8 mouse cellular contexts compared by ENCODE assay signal in the genomic region with DNA sequence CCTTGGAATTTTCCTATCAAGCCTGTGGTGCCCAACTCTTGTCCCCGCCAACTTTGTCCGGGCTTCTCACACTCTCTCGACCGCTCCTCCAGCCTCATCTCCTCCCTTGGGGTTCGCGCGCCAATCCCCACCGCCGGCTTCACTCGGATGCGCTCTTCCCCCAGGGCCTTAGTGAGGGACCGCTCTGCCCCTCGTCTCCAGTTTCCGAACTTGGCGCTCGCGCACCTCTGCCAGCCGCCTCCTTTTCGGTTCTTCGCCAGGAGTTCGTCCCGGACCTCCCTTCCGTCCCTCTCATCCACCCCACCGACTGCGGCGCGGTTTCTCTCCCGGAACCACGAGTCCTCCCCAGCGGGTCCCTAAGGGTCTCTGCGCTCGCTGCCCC. TPM values are rescaled to one million over a fixed set of nuclear protein-coding genes. Genes with fewer than 3 reads are reported as not detected.
DNase-seq lines count a peak whose midpoint lies in the region; ATAC-seq and TF ChIP-seq lines count a peak whose summit lies in the region.
"Had no signal": no experiment of that assay in that cellular context is flagged by ENCODE, and none has a peak within 500 bp of the region (broad histone marks: within the 10 kb centered on the region; RNA-seq: fewer than 3 reads in every experiment).

No protein-coding gene starts in this region.

- H3K27ac ChIP-seq in lung, embryonic 15.5 days, result peak overlapping the region; percentile 87
- H3K27ac ChIP-seq in cortical plate, adult 2 months (ENCODE audit: insufficient read depth, low read length), result no peak overlapping the region
- peak overlapping the region; percentile 77 for H3K27ac ChIP-seq in hindbrain, embryonic 12.5 days

- WGBS in lung, embryonic 15.5 days, result 0% methylated on average over 32 of the region's 32 CpGs
- under 1% methylated on average over 32 of the region's 32 CpGs for WGBS in hindbrain, embryonic 12.5 days

- peak overlapping the region; percentile 86 for H3K4me3 ChIP-seq in lung, embryonic 15.5 days
- peak overlapping the region; percentile 54 for H3K4me3 ChIP-seq in cortical plate, adult 2 months (ENCODE audit: insufficient read depth, low read length)
- H3K4me3 ChIP-seq in hindbrain, embryonic 12.5 days, result peak overlapping the region; percentile 76

- no peak for TF ChIP-seq CTCF in cortical plate, adult 2 months (IDR thresholded peaks at IDR 0.05; ENCODE audit: extremely low read depth, insufficient read depth, low read length)

- no peaks in the 10 kb centered on the region for H3K27me3 ChIP-seq in lung, embryonic 15.5 days
- no peaks in the 10 kb centered on the region for H3K27me3 ChIP-seq in hindbrain, embryonic 12.5 days

- peaks cover 34% of the 10 kb centered on the region for H3K36me3 ChIP-seq in lung, embryonic 15.5 days
- peaks cover 34% of the 10 kb centered on the region for H3K36me3 ChIP-seq in hindbrain, embryonic 12.5 days

- TF ChIP-seq POLR2A in cortical plate, adult 2 months (IDR thresholded peaks at IDR 0.05; ENCODE audit: extremely low read depth, insufficient read depth, low read length), result no peak

- ATAC-seq in lung, embryonic 15.5 days (ENCODE audit: borderline replicate concordance, extremely low read depth, low FRiP score, low TSS enrichment), result peak; percentile 28
- peak; percentile 25; the same call in 1 of the 2 replicates for ATAC-seq in hindbrain, embryonic 12.5 days (ENCODE audit: low FRiP score)
- peak; percentile 18 for ATAC-seq in megakaryocyte progenitor cell, adult 5-6 weeks (replicated peaks; ENCODE audit: poor library complexity)

- H3K9me3 ChIP-seq in lung, embryonic 15.5 days, result no peaks in the 10 kb centered on the region
- H3K9me3 ChIP-seq in hindbrain, embryonic 12.5 days (replicated peaks), result no peaks in the 10 kb centered on the region

- peaks cover 21% of the 10 kb centered on the region for H3K4me1 ChIP-seq in lung, embryonic 15.5 days
- H3K4me1 ChIP-seq in cortical plate, adult 2 months (ENCODE audit: control insufficient read depth, insufficient read depth, low read length), result no peaks in the 10 kb centered on the region
- H3K4me1 ChIP-seq in hindbrain, embryonic 12.5 days, result peaks cover 15% of the 10 kb centered on the region

- DNase-seq in lung, postnatal 36 days, result no peak
- DNase-seq in adrenal gland, adult (ENCODE audit: inconsistent age in 2 of 2, low spot score in 1 of 2), result no peak
- DNase-seq in right cerebral cortex, postnatal 25 days, result no peak

- peak overlapping the region; percentile 79 for H3K4me2 ChIP-seq in lung, embryonic 15.5 days
- peak overlapping the region; percentile 89 for H3K4me2 ChIP-seq in hindbrain, embryonic 12.5 days (replicated peaks)

- peak overlapping the region; percentile 82 for H3K9ac ChIP-seq in lung, embryonic 15.5 days
- H3K9ac ChIP-seq in hindbrain, embryonic 12.5 days, result peak overlapping the region; percentile 76

RNA-seq across cellular contexts. Expression of a gene that starts 0.5 kb away (rescaled TPM):
- 108 and 110 TPM in 2 replicates for polyA plus RNA-seq in lung, embryonic 15.5 days (2015; fragmentation: Nextera tagmentation; extraction: Ambion mirVana)
- polyA plus RNA-seq in cortical plate, adult 2 months (2012; rRNA removed), result 83.6 and 87.1 TPM in 2 replicates
- polyA plus RNA-seq in hindbrain, embryonic 12.5 days (2016; fragmentation: Nextera tagmentation; extraction: Ambion mirVana), result 108 and 110 TPM in 2 replicates
- 45.4 and 46.0 TPM in 2 replicates for total RNA-seq in megakaryocyte progenitor cell, adult 5-6 weeks (2015)
- total RNA-seq in megakaryocyte progenitor cell, adult 5-6 weeks (2017), result 113 and 115 TPM in 2 replicates

RNA-seq across cellular contexts. Expression of a gene that starts 9.7 kb away (rescaled TPM):
- polyA plus RNA-seq in lung, embryonic 15.5 days (2015; fragmentation: Nextera tagmentation; extraction: Ambion mirVana), result 21.7 and 21.8 TPM in 2 replicates
- polyA plus RNA-seq in cortical plate, adult 2 months (2012; rRNA removed), result 55.1 and 62.2 TPM in 2 replicates
- 22.3 and 23.1 TPM in 2 replicates for polyA plus RNA-seq in hindbrain, embryonic 12.5 days (2016; fragmentation: Nextera tagmentation; extraction: Ambion mirVana)
- 4.7 and 5.9 TPM in 2 replicates for total RNA-seq in megakaryocyte progenitor cell, adult 5-6 weeks (2015)
- total RNA-seq in megakaryocyte progenitor cell, adult 5-6 weeks (2017), result 12.4 and 35.1 TPM in 2 replicates

RNA-seq across cellular contexts. Expression of a gene that starts 20.2 kb away (rescaled TPM):
- not detected in 2 replicates for polyA plus RNA-seq in lung, embryonic 15.5 days (2015; fragmentation: Nextera tagmentation; extraction: Ambion mirVana)
- polyA plus RNA-seq in cortical plate, adult 2 months (2012; rRNA removed), result 0.04 and 0.11 TPM in 2 replicates
- not detected in 2 replicates for polyA plus RNA-seq in hindbrain, embryonic 12.5 days (2016; fragmentation: Nextera tagmentation; extraction: Ambion mirVana)
- not detected in 2 replicates for total RNA-seq in megakaryocyte progenitor cell, adult 5-6 weeks (2015)
- not detected in 2 replicates for total RNA-seq in megakaryocyte progenitor cell, adult 5-6 weeks (2017)
- total RNA-seq: gastrocnemius, postnatal 4 days had no signal

RNA-seq across cellular contexts. Expression of a gene that starts 36.0 kb away (rescaled TPM):
- 0.36 and 0.59 TPM in 2 replicates for polyA plus RNA-seq in lung, embryonic 15.5 days (2015; fragmentation: Nextera tagmentation; extraction: Ambion mirVana)
- polyA plus RNA-seq in cortical plate, adult 2 months (2012; rRNA removed), result 0.40 and 0.42 TPM in 2 replicates
- 0.32 and 0.42 TPM in 2 replicates for polyA plus RNA-seq in hindbrain, embryonic 12.5 days (2016; fragmentation: Nextera tagmentation; extraction: Ambion mirVana)
- total RNA-seq in megakaryocyte progenitor cell, adult 5-6 weeks (2015), result not detected in 2 replicates
- not detected in 2 replicates for total RNA-seq in megakaryocyte progenitor cell, adult 5-6 weeks (2017)

RNA-seq across cellular contexts. Expression of a gene that starts 47.4 kb away (rescaled TPM):
- polyA plus RNA-seq in lung, embryonic 15.5 days (2015; fragmentation: Nextera tagmentation; extraction: Ambion mirVana), result 28.5 and 29.7 TPM in 2 replicates
- 97.8 and 97.9 TPM in 2 replicates for polyA plus RNA-seq in cortical plate, adult 2 months (2012; rRNA removed)
- polyA plus RNA-seq in hindbrain, embryonic 12.5 days (2016; fragmentation: Nextera tagmentation; extraction: Ambion mirVana), result 78.4 and 83.2 TPM in 2 replicates
- not detected in 2 replicates for total RNA-seq in megakaryocyte progenitor cell, adult 5-6 weeks (2015)
- total RNA-seq in megakaryocyte progenitor cell, adult 5-6 weeks (2017), result 0.08 TPM in 1 of 2 replicates, not detected in the other
